Mouse (Mus musculus): ENCODE measurements around the gene Gm5916.

Gene Gm5916

GRCm38 (mm10) chr9:36128679-36129078 lies at the start of gene Gm5916:
TSS of gene Gm5916 (minus strand) at chr9:36128779.
- in situ Hi-C loops (cut with MboI), result no loop called here

Measured in mature B cell (primary cell).